Mouse (Mus musculus): ENCODE data around the gene Cirbp.

GRCm38 (mm10) chr10:80151211-80152034 is 14.4 kb upstream of the Cirbp start:
- no peak for TF ChIP-seq CTCF (conservative IDR thresholded peaks at IDR 0.05; ENCODE audit: low read length)
- TF ChIP-seq POU5F1 (IDR thresholded peaks at IDR 0.05; ENCODE audit: borderline replicate concordance, low read length): no peak
- no peak for TF ChIP-seq NANOG (IDR thresholded peaks at IDR 0.05; ENCODE audit: borderline replicate concordance, low read length)

Measured in E14TG2a.4 (cell line).